Mouse (Mus musculus) c-Kit-positive CD71-positive TER-119-positive erythroid progenitor cells, embryonic 14.5 days (primary cell): ENCODE data around the gene Uck1.

ENCODE experiments used
- DNase-seq: peaks from one replicate; pipeline ENCODE4 v3.0.0-alpha.2; 2013; ENCODE audit warnings: low spot score

Gene Uck1

DNA sequence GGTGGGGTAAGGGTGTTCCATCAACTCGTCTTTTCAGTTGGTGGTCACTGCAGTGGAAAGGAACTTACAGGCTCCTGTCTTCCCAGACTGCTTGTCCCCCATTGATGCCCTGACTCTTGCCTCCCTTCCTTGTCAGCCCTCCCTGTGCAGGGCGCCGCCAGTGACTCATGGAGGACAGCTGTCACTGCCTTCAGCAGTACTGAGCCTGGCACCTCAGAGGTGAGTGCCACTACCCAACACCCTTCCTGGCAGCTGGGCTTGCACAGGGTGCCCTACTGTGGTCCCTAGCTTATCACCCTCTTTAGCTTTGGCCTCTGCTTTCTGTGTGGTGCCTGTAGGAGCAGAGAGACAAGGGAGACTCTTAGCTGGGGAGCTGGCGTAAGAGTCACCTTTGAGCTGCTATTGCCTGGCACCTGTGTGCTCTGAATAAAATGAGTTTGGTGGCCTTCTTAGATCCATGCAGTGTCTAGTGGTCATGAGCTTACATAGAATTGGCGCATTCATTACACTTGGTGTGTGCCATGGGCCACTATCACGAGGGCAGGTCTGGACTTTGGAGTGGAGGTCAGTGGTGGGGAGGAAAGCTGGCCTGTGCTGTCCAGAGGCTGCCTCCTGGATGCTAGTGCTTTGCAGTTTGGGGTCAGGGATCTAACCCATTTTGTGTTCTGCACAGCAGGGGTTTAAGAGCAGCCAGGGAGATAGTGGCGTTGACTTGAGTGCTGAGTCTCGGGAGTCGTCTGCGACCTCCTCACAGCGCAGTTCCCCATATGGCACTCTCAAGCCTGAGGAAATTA, 41.2 kb downstream of the Uck1 start:
- no peak for DNase-seq

DNA sequence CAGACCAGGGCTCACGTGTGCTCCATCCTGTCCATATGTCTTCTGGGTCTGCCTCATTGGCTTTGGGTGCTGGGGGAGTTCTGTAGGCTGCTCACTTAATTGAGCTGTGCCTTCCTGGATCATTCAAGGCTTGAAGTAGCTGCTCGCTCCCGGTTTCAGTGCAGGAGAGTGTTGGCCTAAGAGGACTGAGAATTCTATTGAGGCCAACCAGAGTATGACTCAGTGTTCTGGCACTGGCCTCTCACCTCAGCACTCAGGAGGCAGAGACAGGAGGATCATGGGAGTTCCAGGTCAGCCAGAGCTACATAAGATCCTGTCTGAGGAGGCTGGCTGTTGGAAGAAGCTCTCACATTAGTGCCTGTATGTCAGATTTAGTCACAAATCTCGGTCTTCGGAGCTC, 41.8 kb downstream of the Uck1 start:
- no peak for DNase-seq

DNA sequence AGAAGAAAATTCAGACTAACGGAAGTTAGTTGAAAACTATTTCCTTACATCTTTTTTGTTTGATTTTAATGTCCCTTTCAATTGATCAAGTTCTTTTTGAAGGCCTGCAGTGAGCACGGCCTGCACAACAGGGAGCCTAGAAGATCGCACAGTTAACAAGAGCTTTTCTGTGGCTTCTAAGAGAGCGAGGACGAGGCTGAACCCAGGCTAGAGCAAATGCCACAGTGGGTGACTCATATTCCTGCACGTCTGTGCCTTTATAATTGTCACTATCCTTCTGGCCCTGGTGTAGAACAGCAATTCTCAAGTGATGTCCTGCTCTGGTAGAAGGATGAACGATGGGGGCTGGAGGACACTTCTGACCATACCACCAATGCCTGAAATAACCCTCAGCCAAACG, 42.3 kb downstream of the Uck1 start:
- DNase-seq, result no peak

DNA sequence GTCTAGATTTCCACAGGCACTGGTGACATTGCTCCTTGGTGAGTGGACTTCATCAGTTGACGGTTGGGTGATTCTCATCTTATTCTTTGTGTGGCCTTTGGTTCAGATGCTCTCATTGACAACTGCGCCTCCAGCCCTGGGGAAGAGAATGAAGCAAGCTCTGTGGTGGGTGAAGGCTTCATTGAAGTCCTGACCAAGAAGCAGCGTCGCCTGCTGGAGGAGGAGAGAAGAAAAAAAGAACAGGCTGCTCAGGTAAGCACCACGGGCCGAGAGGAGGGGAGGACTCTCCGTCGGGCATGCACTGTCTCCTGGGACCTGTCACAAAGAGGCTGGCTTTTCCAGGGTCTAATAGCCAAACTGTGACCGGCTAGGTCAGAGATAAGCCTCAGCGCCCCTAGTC, 43.5 kb downstream of the Uck1 start:
- no peak for DNase-seq

DNA sequence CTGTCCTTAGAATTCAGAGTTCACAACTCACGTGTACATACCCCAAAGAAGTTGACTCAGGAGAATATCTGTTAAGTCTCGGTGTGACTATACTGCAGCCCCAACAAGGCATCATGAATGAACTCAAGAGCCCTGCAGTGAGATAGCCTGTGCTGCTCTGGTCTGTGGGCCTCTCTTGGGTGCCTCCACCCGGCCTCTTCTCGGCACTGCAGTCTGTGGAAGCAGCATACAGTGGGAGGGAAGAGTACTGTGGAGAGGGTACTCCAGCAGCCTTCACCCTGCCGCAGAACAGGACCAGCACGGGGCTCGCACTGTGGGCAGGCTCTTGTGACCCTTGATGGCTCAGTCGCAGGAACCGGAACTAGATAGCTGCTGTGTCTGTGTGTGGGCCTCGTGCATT, 44.4 kb downstream of the Uck1 start:
- no peak for DNase-seq

DNA sequence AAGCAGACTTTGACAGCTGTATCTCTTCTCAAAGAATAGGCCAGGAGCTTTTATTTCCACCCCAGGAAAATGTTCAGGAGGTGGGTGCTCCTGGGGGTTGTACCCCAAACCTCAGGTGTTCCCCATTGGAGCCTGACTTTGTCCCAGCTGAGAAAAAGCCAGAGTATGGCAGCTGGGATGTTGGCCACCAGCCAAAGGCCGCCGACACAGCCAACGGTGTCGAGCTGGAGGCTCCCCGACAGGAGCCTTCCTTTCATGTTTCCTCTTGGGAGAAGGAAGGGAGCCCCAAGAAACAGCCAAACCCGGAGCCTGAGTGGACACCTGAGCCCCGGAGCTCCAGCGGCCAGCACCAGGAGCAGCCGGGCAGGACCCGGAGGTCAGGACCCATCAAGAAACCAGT, 47.0 kb downstream of the Uck1 start:
- no peak for DNase-seq

DNA sequence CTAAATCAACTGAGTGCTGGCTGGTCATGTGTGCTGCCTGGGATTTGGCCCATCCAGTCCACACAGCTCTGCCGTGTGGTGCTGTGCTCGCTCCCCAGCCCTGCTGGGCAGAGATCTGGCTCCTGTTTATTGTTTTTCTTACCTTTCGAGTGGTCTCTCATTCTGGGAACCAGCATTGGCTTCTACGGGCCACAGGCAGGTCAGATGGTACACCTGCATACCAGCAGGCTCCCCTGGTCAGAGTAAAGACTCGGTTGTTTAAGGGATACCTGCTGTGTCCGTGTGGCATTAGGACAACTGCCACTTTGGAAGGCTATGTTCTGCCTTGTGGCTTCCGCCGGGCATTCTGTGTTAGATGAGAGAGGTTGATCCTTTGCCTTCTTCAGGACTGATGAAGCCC, 48.3 kb downstream of the Uck1 start:
- DNase-seq, result no peak

DNA sequence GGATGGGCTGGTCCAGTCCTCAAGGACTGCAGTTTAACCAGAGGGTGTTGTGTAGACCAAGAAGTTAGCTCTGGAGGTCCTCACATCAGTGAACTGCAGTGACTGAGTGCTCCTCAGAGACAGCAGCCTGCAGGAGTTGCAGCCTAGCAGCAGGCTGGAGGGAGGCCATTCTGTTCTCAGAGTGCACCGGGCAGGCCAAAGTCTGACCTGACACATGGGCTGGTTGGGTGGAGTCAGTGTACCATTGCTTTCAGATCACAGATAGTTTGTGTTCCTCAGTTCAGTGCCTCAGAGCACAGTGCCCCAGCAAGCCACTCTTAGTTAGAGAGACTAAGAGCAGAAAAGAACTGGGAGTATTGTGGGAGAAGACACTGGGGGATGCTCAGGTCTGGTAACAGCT, 52.3 kb downstream of the Uck1 start:
- no peak for DNase-seq
